Mouse (Mus musculus): ENCODE data around the gene Nxph3.

- TF ChIP-seq POLR2A (IDR thresholded peaks at IDR 0.05; ENCODE audit: low read depth, low read length) (no peak), RCOR1 (conservative IDR thresholded peaks at IDR 0.05; ENCODE audit: low read depth, low read length) (no peak), CTCF (conservative IDR thresholded peaks at IDR 0.05 in 1 of 2, IDR thresholded peaks at IDR 0.05 in 1 of 2; ENCODE audit: low read depth in 2 of 2, low read length in 2 of 2) (no peak), JUND (conservative IDR thresholded peaks at IDR 0.05; ENCODE audit: low read depth, low read length) (no peak), CHD2 (IDR thresholded peaks at IDR 0.05; ENCODE audit: low read length) (no peak), PAX5 (IDR thresholded peaks at IDR 0.05; ENCODE audit: low read length) (no peak), NRF1 (IDR thresholded peaks at IDR 0.05; ENCODE audit: low read depth, low read length) (no peak), MYC (IDR thresholded peaks at IDR 0.05; ENCODE audit: low read depth, low read length) (no peak), USF2 (conservative IDR thresholded peaks at IDR 0.05; ENCODE audit: low read depth, low read length) (no peak), EP300 (IDR thresholded peaks at IDR 0.05; ENCODE audit: low read length) (no peak), NELFE (IDR thresholded peaks at IDR 0.05; ENCODE audit: low read depth, low read length) (no peak), SIN3A (IDR thresholded peaks at IDR 0.05; ENCODE audit: low read length) (no peak), POLR2AphosphoS2 (IDR thresholded peaks at IDR 0.05; ENCODE audit: low read depth, low read length) (no peak)
Observed at GRCm38 (mm10) chr11:95467731-95468130, 46.6 kb downstream of the Nxph3 start.

Data from CH12.LX (cell line).